ENCODE assay signal across 26 mouse cellular contexts in the genomic region with DNA sequence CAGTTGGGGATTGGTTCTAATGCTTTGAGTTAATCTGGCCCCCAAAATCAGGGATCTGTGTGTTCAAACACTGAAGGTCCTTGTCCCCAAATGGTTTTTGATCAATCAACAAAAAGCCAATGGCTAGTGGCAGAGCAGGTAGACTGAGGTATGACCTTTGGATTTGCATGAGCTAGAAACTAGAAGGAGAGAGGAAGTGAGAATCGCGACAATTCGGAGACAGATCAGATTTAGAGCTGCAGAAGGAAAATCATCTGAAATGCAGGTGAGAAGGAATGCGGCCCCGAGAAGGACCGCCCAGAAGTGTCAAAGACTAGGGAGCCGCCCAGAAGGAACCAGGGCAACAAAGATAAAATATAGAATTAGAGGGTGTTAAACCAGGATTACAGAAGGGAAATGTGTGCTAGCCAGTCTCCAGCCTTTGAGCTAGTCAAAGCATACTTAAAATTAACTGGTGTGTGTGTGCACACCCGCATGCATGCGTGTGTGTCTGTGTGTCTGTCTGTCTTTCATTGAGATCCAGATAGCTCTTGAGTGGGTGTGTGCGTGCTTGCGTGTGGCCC. TPM values are rescaled to one million over a fixed set of nuclear protein-coding genes. Genes with fewer than 3 reads are reported as not detected.
A peak's percentile ranks its signal among the peaks of the same experiment; 100 is the strongest.
DNase-seq lines count a peak whose midpoint lies in the region; ATAC-seq and TF ChIP-seq lines count a peak whose summit lies in the region.
"Had no signal": no experiment of that assay in that cellular context is flagged by ENCODE, and none has a peak within 500 bp of the region (broad histone marks: within the 10 kb centered on the region; RNA-seq: fewer than 3 reads in every experiment).

No protein-coding gene starts in this region.

- TF ChIP-seq POLR2A in CH12.LX (IDR thresholded peaks at IDR 0.05; ENCODE audit: low read depth, low read length), result no peak

- no peak overlapping the region for H3K4me3 ChIP-seq in liver, embryonic 12.5 days
- no peak overlapping the region for H3K4me3 ChIP-seq in liver, embryonic 11.5 days (ENCODE audit: low read depth, low read length)
- peak overlapping the region in 1 of 3 experiments; percentile 13 for H3K4me3 ChIP-seq in CH12.LX (replicated peaks in 1 of 3; ENCODE audit: low read depth in 2 of 3, low read length in 2 of 3, poor library complexity in 1 of 3)
- H3K4me3 ChIP-seq in liver, embryonic 14.5 days (ENCODE audit: insufficient read depth in 1 of 2, low read depth in 2 of 2, low read length in 2 of 2), result no peak overlapping the region
- H3K4me3 ChIP-seq in liver, embryonic 16.5 days (ENCODE audit: low read depth, low read length), result no peak overlapping the region
- H3K4me3 ChIP-seq: embryonic facial prominence, embryonic 13.5 days; embryonic facial prominence, embryonic 15.5 days; erythroblast, embryonic 14.5 days; forebrain, embryonic 10.5 days; forebrain, embryonic 12.5 days had no signal

- DNase-seq in liver, embryonic 11.5 days (ENCODE audit: low spot score), result no peak
- peak; percentile 35 for DNase-seq in CH12.LX (ENCODE audit: extremely low read depth)
- no peak for DNase-seq in liver, embryonic 14.5 days (ENCODE audit: low read depth in 3 of 3, low spot score in 3 of 3)
- DNase-seq in adrenal gland, postnatal 10 days, result no peak
- no peak for DNase-seq in ovary, postnatal 14 days (ENCODE audit: low spot score)
- DNase-seq in adrenal gland, adult 18-20 months (ENCODE audit: low spot score in 2 of 2), result no peak
- DNase-seq: adrenal gland, adult 8-10 months; adrenal gland, postnatal 25 days; B cell, adult 2 months; cerebellum, adult 11 months; cerebellum, adult 18-20 months; cerebellum, adult 8-10 months; cerebellum, adult 9-11 months; cerebellum, postnatal 14 days; cerebellum, postnatal 36 days; embryo, embryonic 11 days had no signal

- no peak overlapping the region for H3K27ac ChIP-seq in liver, embryonic 12.5 days
- no peak overlapping the region for H3K27ac ChIP-seq in liver, embryonic 11.5 days (ENCODE audit: low read depth, low read length)
- peak overlapping the region; percentile 36; the same call in 1 of the 2 replicates for H3K27ac ChIP-seq in CH12.LX (ENCODE audit: insufficient read depth, low read depth)
- H3K27ac ChIP-seq in liver, embryonic 14.5 days, result no peak overlapping the region
- no peak overlapping the region for H3K27ac ChIP-seq in liver, embryonic 16.5 days (ENCODE audit: low read length)
- H3K27ac ChIP-seq: embryonic facial prominence, embryonic 13.5 days; embryonic facial prominence, embryonic 15.5 days; forebrain, embryonic 10.5 days; forebrain, embryonic 12.5 days had no signal

- in situ Hi-C loops in CH12.LX (cut with MboI; ENCODE audit: low pct_ligation_motif_present, low pct_unique_long_range_greater_than_20kb, low sequenced_read_pairs), result loop anchor here (10.0 kb wide), 2 partner anchors 75 to 205 kb away; partner anchors contain the start of gene Ccdc9b

- no peak for TF ChIP-seq CTCF in CH12.LX (conservative IDR thresholded peaks at IDR 0.05 in 1 of 2, IDR thresholded peaks at IDR 0.05 in 1 of 2; ENCODE audit: low read depth in 2 of 2, low read length in 2 of 2)
- no peak for TF ChIP-seq CTCF in liver, embryonic 14.5 days (IDR thresholded peaks at IDR 0.05; ENCODE audit: low read depth)

- 62% methylated on average over 11 of the region's 11 CpGs for WGBS in liver, embryonic 12.5 days (ENCODE audit: insufficient replicate concordance)
- WGBS in liver, embryonic 11.5 days, result 63% methylated on average over 11 of the region's 11 CpGs
- 55% methylated on average over 11 of the region's 11 CpGs for WGBS in liver, embryonic 14.5 days (ENCODE audit: insufficient replicate concordance)
- WGBS in liver, embryonic 16.5 days (ENCODE audit: insufficient replicate concordance), result 59% methylated on average over 11 of the region's 11 CpGs

- H3K9ac ChIP-seq in liver, embryonic 12.5 days, result no peak overlapping the region
- no peak overlapping the region for H3K9ac ChIP-seq in liver, embryonic 11.5 days (ENCODE audit: low read depth, low read length)
- H3K9ac ChIP-seq in CH12.LX (ENCODE audit: insufficient read depth, low read depth), result 0 out of 2 replicates have a peak overlapping the region, but pooled peaks have one; percentile 23
- H3K9ac ChIP-seq in liver, embryonic 14.5 days (replicated peaks), result no peak overlapping the region
- no peak overlapping the region for H3K9ac ChIP-seq in liver, embryonic 16.5 days (ENCODE audit: low read depth, low read length)
- H3K9ac ChIP-seq: embryonic facial prominence, embryonic 13.5 days; embryonic facial prominence, embryonic 15.5 days; forebrain, embryonic 12.5 days had no signal

- H3K9me3 ChIP-seq in liver, embryonic 12.5 days (replicated peaks), result no peaks in the 10 kb centered on the region
- no peaks in the 10 kb centered on the region for H3K9me3 ChIP-seq in liver, embryonic 11.5 days (ENCODE audit: control insufficient read depth, low read length)
- H3K9me3 ChIP-seq in CH12.LX (replicated peaks; ENCODE audit: low read length), result peaks cover 5% of the 10 kb centered on the region
- H3K9me3 ChIP-seq in liver, embryonic 14.5 days (ENCODE audit: control insufficient read depth, low read length), result no peaks in the 10 kb centered on the region
- H3K9me3 ChIP-seq in liver, embryonic 16.5 days (replicated peaks; ENCODE audit: control insufficient read depth, low read length), result no peaks in the 10 kb centered on the region
- H3K9me3 ChIP-seq: embryonic facial prominence, embryonic 13.5 days; embryonic facial prominence, embryonic 15.5 days; forebrain, embryonic 10.5 days; forebrain, embryonic 12.5 days had no signal

- H3K4me2 ChIP-seq in liver, embryonic 12.5 days, result peak overlapping the region; percentile 11; the same call in 1 of the 2 replicates
- no peak overlapping the region for H3K4me2 ChIP-seq in liver, embryonic 11.5 days
- H3K4me2 ChIP-seq in CH12.LX (ENCODE audit: insufficient read depth, low read depth, poor library complexity, severe bottlenecking), result peak overlapping the region; percentile 52
- no peak overlapping the region for H3K4me2 ChIP-seq in liver, embryonic 14.5 days (ENCODE audit: low read depth)
- no peak overlapping the region for H3K4me2 ChIP-seq in liver, embryonic 16.5 days (ENCODE audit: low read depth, low read length)
- H3K4me2 ChIP-seq: embryonic facial prominence, embryonic 13.5 days; embryonic facial prominence, embryonic 15.5 days; forebrain, embryonic 12.5 days had no signal

- peak; percentile 80 for TF ChIP-seq EP300 in CH12.LX (IDR thresholded peaks at IDR 0.05; ENCODE audit: low read length)
- 0 out of 2 replicates have a peak, but pooled peaks have one; percentile 31 for TF ChIP-seq EP300 in liver, embryonic 14.5 days (IDR thresholded peaks at IDR 0.05; ENCODE audit: low read depth)

- TF ChIP-seq RAD21 in CH12.LX (IDR thresholded peaks at IDR 0.05; ENCODE audit: low read depth, low read length), result no peak

- H3K79me2 ChIP-seq in CH12.LX (replicated peaks; ENCODE audit: control insufficient read depth, extremely low read depth, insufficient read depth, poor library complexity, severe bottlenecking), result no peaks in the 10 kb centered on the region

- dilution Hi-C loops in CH12.LX (cut with MboI; ENCODE audit: extremely low pct_ligation_motif_present, extremely low pct_unique_long_range_greater_than_20kb, low sequenced_read_pairs), result no loop called here

- ATAC-seq in liver, embryonic 12.5 days, result peak; percentile 55; the same call in 1 of the 2 replicates
- no peak; the same call in 1 of the 2 replicates for ATAC-seq in liver, embryonic 11.5 days (replicated peaks; ENCODE audit: low FRiP score)
- peak; percentile 39; the same call in 1 of the 2 replicates for ATAC-seq in liver, embryonic 14.5 days (ENCODE audit: insufficient read depth)
- 0 out of 2 replicates have a peak, but pooled peaks have one; percentile 34 for ATAC-seq in liver, embryonic 16.5 days (ENCODE audit: low read depth)
- ATAC-seq: CD4-positive, CD25-positive, alpha-beta regulatory T cell, adult 4 months; forebrain, embryonic 14.5 days; forebrain, embryonic 16.5 days had no signal

- no peaks in the 10 kb centered on the region for H3K36me3 ChIP-seq in liver, embryonic 12.5 days
- no peaks in the 10 kb centered on the region for H3K36me3 ChIP-seq in liver, embryonic 11.5 days (ENCODE audit: control insufficient read depth, insufficient read depth, low read length)
- H3K36me3 ChIP-seq in CH12.LX (replicated peaks in 1 of 2; ENCODE audit: control insufficient read depth in 1 of 2, insufficient read depth in 1 of 2, low read length in 1 of 2), result no peaks in the 10 kb centered on the region
- no peaks in the 10 kb centered on the region for H3K36me3 ChIP-seq in liver, embryonic 14.5 days (replicated peaks; ENCODE audit: control insufficient read depth, insufficient read depth, low read depth)
- H3K36me3 ChIP-seq in liver, embryonic 16.5 days (ENCODE audit: control insufficient read depth, insufficient read depth), result no peaks in the 10 kb centered on the region
- H3K36me3 ChIP-seq: embryonic facial prominence, embryonic 13.5 days; embryonic facial prominence, embryonic 15.5 days; forebrain, embryonic 10.5 days; forebrain, embryonic 12.5 days had no signal

- peaks cover 41% of the 10 kb centered on the region for H3K4me1 ChIP-seq in liver, embryonic 12.5 days
- peaks cover 3% of the 10 kb centered on the region; the same call in 1 of the 2 replicates for H3K4me1 ChIP-seq in liver, embryonic 11.5 days (replicated peaks; ENCODE audit: control insufficient read depth, insufficient read depth, low read length)
- peaks cover 17 to 48% of the 10 kb centered on the region in 2 experiments for H3K4me1 ChIP-seq in CH12.LX (ENCODE audit: control insufficient read depth in 1 of 2, insufficient read depth in 2 of 2)
- peaks cover 5 to 12% of the 10 kb centered on the region in 2 experiments; a peak in 3 of 4 replicates for H3K4me1 ChIP-seq in liver, embryonic 14.5 days (replicated peaks; ENCODE audit: control insufficient read depth in 2 of 2, insufficient read depth in 2 of 2, low read length in 1 of 2)
- H3K4me1 ChIP-seq in liver, embryonic 16.5 days (ENCODE audit: control insufficient read depth, low read depth, low read length), result peaks cover 20% of the 10 kb centered on the region

- H3K27me3 ChIP-seq in liver, embryonic 12.5 days (replicated peaks), result peaks cover 11% of the 10 kb centered on the region
- peaks cover 6% of the 10 kb centered on the region for H3K27me3 ChIP-seq in liver, embryonic 11.5 days (replicated peaks; ENCODE audit: control insufficient read depth, insufficient read depth, low read length)
- peaks cover 9% of the 10 kb centered on the region for H3K27me3 ChIP-seq in CH12.LX (replicated peaks)
- H3K27me3 ChIP-seq in liver, embryonic 14.5 days (ENCODE audit: control insufficient read depth, insufficient read depth, low read length), result peaks cover 2% of the 10 kb centered on the region
- peaks cover 2% of the 10 kb centered on the region for H3K27me3 ChIP-seq in liver, embryonic 16.5 days (ENCODE audit: control insufficient read depth, insufficient read depth, low read depth, low read length)

RNA-seq across cellular contexts. Expression of gene Chst14, which starts 43.4 kb away (rescaled TPM):
- polyA plus RNA-seq in liver, embryonic 12.5 days (2016; fragmentation: Nextera tagmentation; extraction: Ambion mirVana), result 8.8 and 9.5 TPM in 2 replicates
- polyA plus RNA-seq in liver, embryonic 11.5 days (2014; fragmentation: Nextera tagmentation; extraction: Ambion mirVana), result 15.4 and 16.4 TPM in 2 replicates
- total RNA-seq in CH12.LX (2012; rRNA removed) (4.4 and 5.1 TPM in 2 replicates), CH12.LX (2014; rRNA removed) (3.1 and 4.7 TPM in 2 replicates)
- 6.7 and 8.4 TPM in 2 replicates for polyA plus RNA-seq in CH12.LX (2012; ENCODE audit: insufficient read length, low read depth)
- 3.6 and 3.7 TPM in 2 replicates for polyA plus RNA-seq in liver, embryonic 14.5 days (2012; rRNA removed)
- polyA plus RNA-seq in liver, embryonic 14.5 days (2014; fragmentation: Nextera tagmentation; extraction: Ambion mirVana), result 4.2 and 4.3 TPM in 2 replicates
- polyA plus RNA-seq in liver, embryonic 16.5 days (2015; fragmentation: Nextera tagmentation; extraction: Ambion mirVana), result 4.0 and 4.9 TPM in 2 replicates
- 10 to 100 TPM; 11.2 to 15.0 TPM for total RNA-seq in adrenal gland, postnatal 10 days (2021)
- 1 to 10 TPM; 7.3 to 9.0 TPM for total RNA-seq in adrenal gland, adult 18-20 months (2021)

RNA-seq across cellular contexts. Expression of gene Ccdc32, which starts 59.5 kb away (rescaled TPM):
- 17.5 and 19.2 TPM in 2 replicates for polyA plus RNA-seq in liver, embryonic 12.5 days (2016; fragmentation: Nextera tagmentation; extraction: Ambion mirVana)
- 24.8 and 26.5 TPM in 2 replicates for polyA plus RNA-seq in liver, embryonic 11.5 days (2014; fragmentation: Nextera tagmentation; extraction: Ambion mirVana)
- total RNA-seq in CH12.LX (2012; rRNA removed), result 11.7 and 13.9 TPM in 2 replicates
- total RNA-seq in CH12.LX (2014; rRNA removed), result 17.6 and 18.3 TPM in 2 replicates
- 11.5 and 11.8 TPM in 2 replicates for polyA plus RNA-seq in CH12.LX (2012; ENCODE audit: insufficient read length, low read depth)
- 5.4 and 6.9 TPM in 2 replicates for polyA plus RNA-seq in liver, embryonic 14.5 days (2012; rRNA removed)
- polyA plus RNA-seq in liver, embryonic 14.5 days (2014; fragmentation: Nextera tagmentation; extraction: Ambion mirVana), result 12.6 and 12.9 TPM in 2 replicates
- polyA plus RNA-seq in liver, embryonic 16.5 days (2015; fragmentation: Nextera tagmentation; extraction: Ambion mirVana), result 13.3 and 13.4 TPM in 2 replicates
- 10 to 100 TPM; 17.7 TPM for total RNA-seq in adrenal gland, postnatal 10 days (2021)
- total RNA-seq in adrenal gland, adult 18-20 months (2021), result 10 to 100 TPM; 16.5 TPM

Comparison
In these comparisons a context has a peak if more than half of its experiments do, and no peak if none do; other contexts are left out.
1. H3K4me2 ChIP-seq: peak in liver, embryonic 12.5 days (single experiment) and CH12.LX (single experiment); none in liver, embryonic 11.5 days (single experiment), liver, embryonic 14.5 days (single experiment) and liver, embryonic 16.5 days (single experiment).